Mouse (Mus musculus): Measurements from ENCODE around the gene Myoz2.

Myoz2 gene

GRCm38 (mm10) chr3:123034752-123035151, at the start of gene Myoz2:
Gene Myoz2 (minus strand): TSS chr3:123035015.
- no peak for ATAC-seq (ENCODE audit: low TSS enrichment)

GRCm38 (mm10) chr3:123081665-123082064, 46.9 kb upstream of the Myoz2 start:
- ATAC-seq (ENCODE audit: low TSS enrichment), result no peak

- no peak for ATAC-seq (ENCODE audit: low TSS enrichment)
Observed at GRCm38 (mm10) chr3:123080943-123081342, 46.1 kb upstream of the Myoz2 start.

GRCm38 (mm10) chr3:123080017-123080725, 45.4 kb upstream of the Myoz2 start:
- ATAC-seq (ENCODE audit: low TSS enrichment), result peak; percentile 13; the same call in 1 of the 2 replicates

GRCm38 (mm10) chr3:123075759-123076158, 40.9 kb upstream of the Myoz2 start:
- no peak for ATAC-seq (ENCODE audit: low TSS enrichment)

- no peak for ATAC-seq (ENCODE audit: low TSS enrichment)
Observed at GRCm38 (mm10) chr3:123075034-123075433, 40.2 kb upstream of the Myoz2 start.

GRCm38 (mm10) chr3:123073351-123073750, 38.5 kb upstream of the Myoz2 start:
- no peak for ATAC-seq (ENCODE audit: low TSS enrichment)

- no peak for ATAC-seq (ENCODE audit: low TSS enrichment)
Observed at GRCm38 (mm10) chr3:123072472-123072871, 37.7 kb upstream of the Myoz2 start.

GRCm38 (mm10) chr3:123070996-123071395, 36.2 kb upstream of the Myoz2 start:
- no peak for ATAC-seq (ENCODE audit: low TSS enrichment)

- no peak for ATAC-seq (ENCODE audit: low TSS enrichment)
Observed at GRCm38 (mm10) chr3:123066836-123067235, 32.0 kb upstream of the Myoz2 start.

- ATAC-seq (ENCODE audit: low TSS enrichment), result no peak
Observed at GRCm38 (mm10) chr3:123065466-123065865, 30.7 kb upstream of the Myoz2 start.

GRCm38 (mm10) chr3:123064186-123064585, 29.4 kb upstream of the Myoz2 start:
- no peak for ATAC-seq (ENCODE audit: low TSS enrichment)

- ATAC-seq (ENCODE audit: low TSS enrichment), result peak; percentile 87
Observed at GRCm38 (mm10) chr3:123061931-123062330, 27.1 kb upstream of the Myoz2 start.

- ATAC-seq (ENCODE audit: low TSS enrichment), result no peak
Observed at GRCm38 (mm10) chr3:123058832-123059231, 24.0 kb upstream of the Myoz2 start.

GRCm38 (mm10) chr3:123054178-123054577, 19.4 kb upstream of the Myoz2 start:
- no peak for ATAC-seq (ENCODE audit: low TSS enrichment)

- ATAC-seq (ENCODE audit: low TSS enrichment), result no peak
Observed at GRCm38 (mm10) chr3:123053192-123053938, 18.6 kb upstream of the Myoz2 start.

- no peak for ATAC-seq (ENCODE audit: low TSS enrichment)
Observed at GRCm38 (mm10) chr3:123042308-123042707, 7.5 kb upstream of the Myoz2 start.

GRCm38 (mm10) chr3:123033804-123034203, 1.0 kb downstream of the Myoz2 start:
- ATAC-seq (ENCODE audit: low TSS enrichment), result no peak

GRCm38 (mm10) chr3:123025634-123026033, 9.2 kb downstream of the Myoz2 start:
- ATAC-seq (ENCODE audit: low TSS enrichment), result no peak

GRCm38 (mm10) chr3:123024496-123025234, 10.2 kb downstream of the Myoz2 start:
- ATAC-seq (ENCODE audit: low TSS enrichment), result no peak

- no peak for ATAC-seq (ENCODE audit: low TSS enrichment)
Observed at GRCm38 (mm10) chr3:123018792-123019191, 16.0 kb downstream of the Myoz2 start.

- ATAC-seq (ENCODE audit: low TSS enrichment), result no peak
Observed at GRCm38 (mm10) chr3:123013476-123013875, 21.3 kb downstream of the Myoz2 start.

GRCm38 (mm10) chr3:123009417-123009816, 25.4 kb downstream of the Myoz2 start:
- ATAC-seq (ENCODE audit: low TSS enrichment), result no peak
